Mouse (Mus musculus): ENCODE data around the gene BC049352. TPM values are rescaled to one million over a fixed set of nuclear protein-coding genes. Genes with fewer than 3 reads are reported as not detected.
A peak's percentile ranks its signal among the peaks of the same experiment; 100 is the strongest.

The BC049352 gene
- total RNA-seq (2021), result under 1 TPM in 1 of 2 experiments, not detected in 1; 0.12 TPM
- long read RNA-seq, experiment 1, result 0 reads
- long read RNA-seq, experiment 2, result 0 reads

GRCm38 (mm10) chr9:45181770-45182169, at the start of gene BC049352:
Gene BC049352 (plus strand): TSS chr9:45182007.
- no peak for DNase-seq
- intact Hi-C loops (cut with DNase I; ENCODE audit: low total_unique reads), result no loop called here

GRCm38 (mm10) chr9:45133484-45134310, 48.1 kb upstream of the BC049352 start:
- intact Hi-C loops (cut with DNase I; ENCODE audit: low total_unique reads), result loop anchor here (5.0 kb wide), 1 partner anchor 106 kb away; no protein-coding TSS in a partner anchor
- DNase-seq, result peak; percentile 77

GRCm38 (mm10) chr9:45136442-45137169, 45.2 kb upstream of the BC049352 start:
- peak; percentile 47 for DNase-seq
- intact Hi-C loops (cut with DNase I; ENCODE audit: low total_unique reads), result loop anchor here (5.0 kb wide), 1 partner anchor 89 kb away; no protein-coding TSS in a partner anchor

GRCm38 (mm10) chr9:45138191-45139032, 43.4 kb upstream of the BC049352 start, which contains the start of gene Scn4b:
Gene Scn4b (plus strand): TSS chr9:45138395.
- peak; percentile 75 for DNase-seq
- intact Hi-C loops (cut with DNase I; ENCODE audit: low total_unique reads), result loop anchor here (5.0 kb wide), 1 partner anchor 91 kb away; no protein-coding TSS in a partner anchor

- DNase-seq, result no peak
- intact Hi-C loops (cut with DNase I; ENCODE audit: low total_unique reads), result loop anchor here (5.0 kb wide), 1 partner anchor 92 kb away; no protein-coding TSS in a partner anchor
Observed at GRCm38 (mm10) chr9:45139082-45139481, 42.7 kb upstream of the BC049352 start.

- intact Hi-C loops (cut with DNase I; ENCODE audit: low total_unique reads), result no loop called here
- no peak for DNase-seq
Observed at GRCm38 (mm10) chr9:45140945-45141344, 40.9 kb upstream of the BC049352 start.

- no peak for DNase-seq
- intact Hi-C loops (cut with DNase I; ENCODE audit: low total_unique reads), result no loop called here
Observed at GRCm38 (mm10) chr9:45142686-45143085, 39.1 kb upstream of the BC049352 start.

- DNase-seq, result no peak
- intact Hi-C loops (cut with DNase I; ENCODE audit: low total_unique reads), result loop anchor here (2.0 to 5.0 kb wide), 2 partner anchors 25 to 123 kb away; no protein-coding TSS in a partner anchor
Observed at GRCm38 (mm10) chr9:45145533-45146266, 36.1 kb upstream of the BC049352 start.

- DNase-seq, result no peak
- intact Hi-C loops (cut with DNase I; ENCODE audit: low total_unique reads), result loop anchor here (2.0 to 5.0 kb wide), 2 partner anchors 25 to 124 kb away; no protein-coding TSS in a partner anchor
Observed at GRCm38 (mm10) chr9:45146267-45146597, 35.6 kb upstream of the BC049352 start.

GRCm38 (mm10) chr9:45150933-45151332, 30.9 kb upstream of the BC049352 start:
- no peak for DNase-seq
- intact Hi-C loops (cut with DNase I; ENCODE audit: low total_unique reads), result no loop called here

GRCm38 (mm10) chr9:45153361-45153760, 28.4 kb upstream of the BC049352 start:
- intact Hi-C loops (cut with DNase I; ENCODE audit: low total_unique reads), result no loop called here

GRCm38 (mm10) chr9:45167903-45168302, 13.9 kb upstream of the BC049352 start:
- DNase-seq, result no peak
- intact Hi-C loops (cut with DNase I; ENCODE audit: low total_unique reads), result no loop called here

More at GRCm38 (mm10) chr9:45153361-45153760, 28.4 kb upstream of the BC049352 start:
- no peak for DNase-seq

GRCm38 (mm10) chr9:45170150-45170549, 11.7 kb upstream of the BC049352 start:
- DNase-seq, result no peak
- intact Hi-C loops (cut with DNase I; ENCODE audit: low total_unique reads), result no loop called here

GRCm38 (mm10) chr9:45171073-45171610, 10.7 kb upstream of the BC049352 start:
- intact Hi-C loops (cut with DNase I; ENCODE audit: low total_unique reads), result no loop called here

GRCm38 (mm10) chr9:45173475-45173874, 8.3 kb upstream of the BC049352 start:
- DNase-seq, result no peak
- intact Hi-C loops (cut with DNase I; ENCODE audit: low total_unique reads), result no loop called here

More at GRCm38 (mm10) chr9:45171073-45171610, 10.7 kb upstream of the BC049352 start:
- DNase-seq, result no peak

- intact Hi-C loops (cut with DNase I; ENCODE audit: low total_unique reads), result no loop called here
- DNase-seq, result no peak
Observed at GRCm38 (mm10) chr9:45179282-45179681, 2.5 kb upstream of the BC049352 start.

- DNase-seq, result no peak
- intact Hi-C loops (cut with DNase I; ENCODE audit: low total_unique reads), result no loop called here
Observed at GRCm38 (mm10) chr9:45182521-45182920, 714 bp downstream of the BC049352 start.

GRCm38 (mm10) chr9:45183266-45183665, 1.5 kb downstream of the BC049352 start:
- intact Hi-C loops (cut with DNase I; ENCODE audit: low total_unique reads), result no loop called here

More at GRCm38 (mm10) chr9:45183266-45183665, 1.5 kb downstream of the BC049352 start:
- no peak for DNase-seq

Data from gastrocnemius, postnatal 14 days (tissue).